Mouse (Mus musculus): Measurements from ENCODE around the gene Nos3. TPM values are rescaled to one million over a fixed set of nuclear protein-coding genes. Genes with fewer than 3 reads are reported as not detected.

Nos3 gene
- polyA plus RNA-seq, 2 experiments, result 1.3 to 1.5 TPM

DNA sequence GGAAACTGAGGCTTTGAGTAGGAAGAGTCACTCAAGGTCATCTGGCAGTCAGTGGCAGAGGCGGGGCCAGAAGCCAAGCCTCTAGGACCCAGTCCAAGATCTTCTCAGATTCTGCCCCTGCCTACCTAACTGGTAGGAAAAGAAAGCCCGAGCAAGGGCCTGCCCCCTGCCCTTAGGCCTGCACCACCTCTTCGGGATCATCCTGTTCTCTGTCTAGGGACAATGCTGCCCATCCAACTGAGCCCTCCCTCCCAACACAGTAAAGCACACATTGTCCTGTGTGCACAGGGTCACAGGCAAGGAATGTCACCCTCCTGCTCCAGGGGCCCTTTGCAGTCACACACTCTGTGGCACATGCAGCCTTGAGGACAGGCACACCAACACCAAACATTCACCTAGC, 14.5 kb upstream of the Nos3 start:
- DNase-seq (ENCODE audit: low read depth in 3 of 3, low spot score in 3 of 3) (no peak), ATAC-seq (ENCODE audit: insufficient read depth) (no peak)
- Histone ChIP-seq H3K4me3 (ENCODE audit: insufficient read depth in 1 of 2, low read depth in 2 of 2, low read length in 2 of 2) (no peak overlapping the region), H3K27ac (no peak overlapping the region), H3K27me3 (ENCODE audit: control insufficient read depth, insufficient read depth, low read length) (peaks cover 64% of the 10 kb centered on the region), H3K9ac (replicated peaks) (no peak overlapping the region), H3K4me1 (replicated peaks; ENCODE audit: control insufficient read depth in 2 of 2, insufficient read depth in 2 of 2, low read length in 1 of 2) (peaks cover 0 to 4% of the 10 kb centered on the region in 2 experiments; a peak in 2 of 4 replicates), H3K4me2 (ENCODE audit: low read depth) (no peak overlapping the region), H3K36me3 (replicated peaks; ENCODE audit: control insufficient read depth, insufficient read depth, low read depth) (no peaks in the 10 kb centered on the region), H3K9me3 (ENCODE audit: control insufficient read depth, low read length) (no peaks in the 10 kb centered on the region)
- TF ChIP-seq CTCF (IDR thresholded peaks at IDR 0.05; ENCODE audit: low read depth), result no peak
- TF ChIP-seq EP300 (IDR thresholded peaks at IDR 0.05; ENCODE audit: low read depth), result no peak
- 59% methylated on average over 3 of the region's 3 CpGs for WGBS (ENCODE audit: insufficient replicate concordance)

DNA sequence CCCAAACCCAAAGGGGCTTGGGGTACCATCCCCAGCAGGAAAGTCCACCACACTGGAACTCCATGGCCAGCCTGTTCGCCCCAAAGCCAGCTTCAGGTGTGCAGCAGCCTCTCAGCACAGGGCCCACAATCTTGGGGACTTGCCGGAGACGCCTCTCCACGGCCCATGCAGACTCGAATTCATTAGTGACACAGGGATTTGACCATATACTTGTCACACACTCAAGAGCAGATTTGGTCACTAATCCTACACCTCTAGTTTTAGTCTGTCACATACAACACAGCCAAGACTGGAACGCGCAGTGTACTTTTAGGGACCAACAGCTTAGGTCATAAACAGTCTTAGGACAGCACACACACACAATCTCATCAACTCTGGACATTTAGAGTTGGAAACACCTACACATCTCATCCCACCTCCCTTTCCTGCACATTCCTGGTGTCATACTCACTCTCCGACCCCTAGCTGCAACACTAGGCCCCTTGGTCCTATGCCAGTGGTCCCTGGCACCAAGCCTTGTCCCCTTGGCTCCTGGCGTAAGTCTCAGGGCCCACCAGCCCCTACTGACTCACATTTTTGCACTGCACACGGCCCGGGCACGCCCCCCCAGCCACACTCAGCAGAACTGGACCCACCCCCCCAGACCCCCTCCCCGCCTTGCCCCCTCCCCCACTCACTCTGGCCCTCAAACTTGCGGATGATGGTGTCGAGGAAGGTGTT, 13.9 kb upstream of the Nos3 start:
- no peak for TF ChIP-seq CTCF (IDR thresholded peaks at IDR 0.05; ENCODE audit: low read depth)
- no peak for TF ChIP-seq EP300 (IDR thresholded peaks at IDR 0.05; ENCODE audit: low read depth)
- Histone ChIP-seq H3K9ac (replicated peaks) (no peak overlapping the region), H3K27ac (no peak overlapping the region), H3K27me3 (ENCODE audit: control insufficient read depth, insufficient read depth, low read length) (peaks cover 64% of the 10 kb centered on the region), H3K4me2 (ENCODE audit: low read depth) (peak overlapping the region; percentile 64), H3K9me3 (ENCODE audit: control insufficient read depth, low read length) (no peaks in the 10 kb centered on the region), H3K4me3 (ENCODE audit: insufficient read depth in 1 of 2, low read depth in 2 of 2, low read length in 2 of 2) (peak overlapping the region in 1 of 2 experiments; percentile 52; a peak in 2 of 4 replicates), H3K36me3 (replicated peaks; ENCODE audit: control insufficient read depth, insufficient read depth, low read depth) (no peaks in the 10 kb centered on the region), H3K4me1 (replicated peaks; ENCODE audit: control insufficient read depth in 2 of 2, insufficient read depth in 2 of 2, low read length in 1 of 2) (peaks cover 0 to 4% of the 10 kb centered on the region in 2 experiments; a peak in 2 of 4 replicates)
- DNase-seq (ENCODE audit: low read depth in 3 of 3, low spot score in 3 of 3) (no peak), ATAC-seq (ENCODE audit: insufficient read depth) (no peak)
- WGBS (ENCODE audit: insufficient replicate concordance), result 41% methylated on average over 15 of the region's 15 CpGs

DNA sequence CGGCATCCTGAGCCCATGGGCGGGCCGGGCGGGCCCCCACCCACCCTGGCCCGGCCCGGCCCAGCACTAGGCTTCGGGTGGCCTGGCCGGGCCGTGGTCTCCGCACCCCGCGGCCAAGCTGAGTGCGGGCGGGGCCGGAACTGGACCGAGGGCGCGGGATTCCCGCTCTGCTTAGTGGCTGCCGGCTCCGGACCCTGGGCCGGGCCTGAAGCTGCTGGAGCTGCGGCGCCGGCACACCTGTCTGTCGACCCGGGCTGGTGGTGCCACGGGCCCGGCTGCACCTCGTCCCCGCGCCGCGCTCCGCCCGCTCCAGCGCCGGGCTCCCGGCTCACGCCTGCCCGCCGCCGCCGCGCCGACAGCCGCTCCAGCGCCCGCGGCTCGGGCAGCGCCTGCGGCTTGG, 13.3 kb upstream of the Nos3 start, which contains the start of gene Kcnh2:
Gene Kcnh2, minus strand, starts transcription at position 327 of the 400 bp plus-strand sequence.
- Histone ChIP-seq H3K4me3 (ENCODE audit: insufficient read depth in 1 of 2, low read depth in 2 of 2, low read length in 2 of 2) (peak within 1 kb of the TSS; percentile 24 to 52), H3K36me3 (replicated peaks; ENCODE audit: control insufficient read depth, insufficient read depth, low read depth) (no peaks in the 10 kb centered on the region), H3K27ac (no peak within 1 kb of the TSS), H3K9ac (replicated peaks) (no peak within 1 kb of the TSS), H3K4me1 (replicated peaks; ENCODE audit: control insufficient read depth in 2 of 2, insufficient read depth in 2 of 2, low read length in 1 of 2) (peaks cover 0 to 2% of the 10 kb centered on the region in 2 experiments; a peak in 1 of 4 replicates), H3K27me3 (ENCODE audit: control insufficient read depth, insufficient read depth, low read length) (peaks cover 64% of the 10 kb centered on the region), H3K4me2 (ENCODE audit: low read depth) (peak within 1 kb of the TSS; percentile 64), H3K9me3 (ENCODE audit: control insufficient read depth, low read length) (no peaks in the 10 kb centered on the region)
- 1% methylated on average over 46 of the region's 53 CpGs for WGBS (ENCODE audit: insufficient replicate concordance)
- TF ChIP-seq EP300 (IDR thresholded peaks at IDR 0.05; ENCODE audit: low read depth) (no peak), CTCF (IDR thresholded peaks at IDR 0.05; ENCODE audit: low read depth) (no peak)
- DNase-seq (ENCODE audit: low read depth in 3 of 3, low spot score in 3 of 3), result no peak
- ATAC-seq (ENCODE audit: insufficient read depth), result no peak

DNA sequence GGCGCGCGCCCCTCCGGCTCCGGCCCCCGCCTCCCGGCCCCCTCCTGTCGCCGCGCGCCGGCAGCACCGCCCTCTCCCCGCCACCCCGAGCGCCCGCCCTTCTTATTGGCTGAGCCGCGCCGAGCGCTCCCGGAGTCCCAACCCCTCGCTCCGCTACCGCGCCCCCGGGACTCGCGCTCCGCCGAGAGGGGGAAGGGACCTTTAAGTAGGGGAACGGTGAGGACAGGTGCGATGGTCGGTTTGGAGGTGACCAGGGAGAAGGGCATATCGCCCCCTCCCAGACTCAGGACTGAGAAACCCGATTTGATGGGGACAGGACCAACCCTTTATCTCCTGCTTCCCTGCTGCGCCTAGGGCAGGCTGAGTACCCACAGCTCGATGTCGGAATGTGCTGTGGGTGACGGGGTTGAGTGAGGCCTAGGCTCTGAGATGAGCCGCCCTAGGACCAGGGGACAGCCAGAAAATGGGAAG, 12.9 kb upstream of the Nos3 start:
- peaks cover 64% of the 10 kb centered on the region for H3K27me3 ChIP-seq (ENCODE audit: control insufficient read depth, insufficient read depth, low read length)
- DNase-seq (ENCODE audit: low read depth in 3 of 3, low spot score in 3 of 3) (peak in 2 of 3 experiments; percentile 7 to 11), ATAC-seq (ENCODE audit: insufficient read depth) (peak; percentile 65)
- H3K27ac ChIP-seq, result no peak overlapping the region
- peaks cover 0 to 2% of the 10 kb centered on the region in 2 experiments; a peak in 1 of 4 replicates for H3K4me1 ChIP-seq (replicated peaks; ENCODE audit: control insufficient read depth in 2 of 2, insufficient read depth in 2 of 2, low read length in 1 of 2)
- TF ChIP-seq EP300 (IDR thresholded peaks at IDR 0.05; ENCODE audit: low read depth) (no peak), CTCF (IDR thresholded peaks at IDR 0.05; ENCODE audit: low read depth) (no peak)
- no peaks in the 10 kb centered on the region for H3K36me3 ChIP-seq (replicated peaks; ENCODE audit: control insufficient read depth, insufficient read depth, low read depth)
- peak overlapping the region; percentile 64 for H3K4me2 ChIP-seq (ENCODE audit: low read depth)
- no peaks in the 10 kb centered on the region for H3K9me3 ChIP-seq (ENCODE audit: control insufficient read depth, low read length)
- H3K9ac ChIP-seq (replicated peaks), result no peak overlapping the region
- under 1% methylated on average over 33 of the region's 41 CpGs for WGBS (ENCODE audit: insufficient replicate concordance)
- peak overlapping the region; percentile 22 to 52 for H3K4me3 ChIP-seq (ENCODE audit: insufficient read depth in 1 of 2, low read depth in 2 of 2, low read length in 2 of 2)

DNA sequence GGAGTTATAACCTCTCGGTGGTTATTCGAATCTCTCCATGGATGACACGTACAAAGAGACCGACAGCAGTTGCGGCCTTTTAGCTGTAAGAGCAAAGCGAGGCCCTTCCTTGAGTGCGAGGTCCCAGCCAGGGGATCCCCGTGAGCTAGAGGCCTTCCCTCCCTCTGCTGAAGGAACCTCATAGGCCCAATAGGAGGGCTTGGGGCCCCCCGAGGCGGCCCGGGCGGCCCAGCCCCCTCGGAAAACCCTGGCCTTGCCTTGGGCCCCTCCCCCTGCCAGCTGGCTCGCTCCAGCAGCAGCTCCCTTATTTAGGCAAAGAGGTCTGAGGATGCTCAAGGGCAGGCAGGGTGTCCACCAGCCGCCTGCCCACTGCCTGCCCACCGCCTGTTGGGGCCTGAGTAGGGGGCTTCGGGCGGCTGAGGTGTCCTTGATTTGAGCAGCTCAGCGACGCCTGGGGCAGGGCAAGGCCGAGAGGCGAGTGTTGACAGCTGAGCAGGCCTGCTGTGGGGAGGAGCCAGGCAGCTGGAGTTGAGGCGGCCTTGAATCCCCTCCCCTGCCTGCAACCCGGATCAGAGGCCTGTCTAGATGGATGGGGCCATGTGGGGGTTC, 12.3 kb upstream of the Nos3 start:
- Histone ChIP-seq H3K4me3 (ENCODE audit: insufficient read depth in 1 of 2, low read depth in 2 of 2, low read length in 2 of 2) (no peak overlapping the region), H3K36me3 (replicated peaks; ENCODE audit: control insufficient read depth, insufficient read depth, low read depth) (no peaks in the 10 kb centered on the region), H3K4me1 (replicated peaks; ENCODE audit: control insufficient read depth in 2 of 2, insufficient read depth in 2 of 2, low read length in 1 of 2) (peaks cover 0 to 2% of the 10 kb centered on the region in 2 experiments; a peak in 1 of 4 replicates), H3K9ac (replicated peaks) (no peak overlapping the region), H3K9me3 (ENCODE audit: control insufficient read depth, low read length) (no peaks in the 10 kb centered on the region), H3K4me2 (ENCODE audit: low read depth) (peak overlapping the region; percentile 64), H3K27ac (no peak overlapping the region), H3K27me3 (ENCODE audit: control insufficient read depth, insufficient read depth, low read length) (peaks cover 64% of the 10 kb centered on the region)
- TF ChIP-seq CTCF (IDR thresholded peaks at IDR 0.05; ENCODE audit: low read depth), result no peak
- no peak for TF ChIP-seq EP300 (IDR thresholded peaks at IDR 0.05; ENCODE audit: low read depth)
- 3% methylated on average over 24 of the region's 24 CpGs for WGBS (ENCODE audit: insufficient replicate concordance)
- no peak for ATAC-seq (ENCODE audit: insufficient read depth)
- no peak for DNase-seq (ENCODE audit: low read depth in 3 of 3, low spot score in 3 of 3)
